Mouse (Mus musculus) MN1 (cell line): ENCODE data around the gene 5730596B20Rik.

ENCODE experiments used
- DNase-seq: peaks from one replicate; pipeline ENCODE4 v3.0.0-alpha.2; 2016; ENCODE audit warnings: low spot score

Gene 5730596B20Rik

GRCm38 (mm10) chr6:52200073-52200750 lies 22.9 kb downstream of the 5730596B20Rik start:
- no peak for DNase-seq

GRCm38 (mm10) chr6:52200751-52201250 lies 23.5 kb downstream of the 5730596B20Rik start:
- no peak for DNase-seq

DNA sequence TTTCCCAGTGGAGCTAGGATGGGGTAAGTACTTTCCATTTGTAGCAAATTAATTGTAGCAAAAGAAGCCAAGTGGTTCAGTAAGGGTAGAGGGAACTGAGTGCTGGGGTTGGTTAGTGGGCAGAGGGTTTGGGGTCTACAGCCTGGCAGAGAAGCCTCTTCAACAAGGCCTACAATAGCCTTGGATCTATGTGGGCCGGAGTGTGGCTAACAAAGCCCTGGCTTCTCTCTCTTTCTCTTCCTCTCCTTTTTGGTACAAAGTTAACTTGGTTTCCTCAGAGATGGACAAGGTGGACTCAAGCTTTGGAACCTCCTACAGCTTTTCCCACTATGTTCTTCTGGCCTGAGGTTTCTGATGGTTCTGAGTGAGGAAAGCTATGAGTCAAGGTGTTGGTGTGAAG lies 24.0 kb downstream of the 5730596B20Rik start:
- DNase-seq = no peak

GRCm38 (mm10) chr6:52202362-52203120 lies 25.2 kb downstream of the 5730596B20Rik start:
- no peak for DNase-seq

GRCm38 (mm10) chr6:52203121-52203370 lies 25.7 kb downstream of the 5730596B20Rik start:
- no peak for DNase-seq

GRCm38 (mm10) chr6:52203371-52204049 lies 26.2 kb downstream of the 5730596B20Rik start:
- DNase-seq = no peak

DNA sequence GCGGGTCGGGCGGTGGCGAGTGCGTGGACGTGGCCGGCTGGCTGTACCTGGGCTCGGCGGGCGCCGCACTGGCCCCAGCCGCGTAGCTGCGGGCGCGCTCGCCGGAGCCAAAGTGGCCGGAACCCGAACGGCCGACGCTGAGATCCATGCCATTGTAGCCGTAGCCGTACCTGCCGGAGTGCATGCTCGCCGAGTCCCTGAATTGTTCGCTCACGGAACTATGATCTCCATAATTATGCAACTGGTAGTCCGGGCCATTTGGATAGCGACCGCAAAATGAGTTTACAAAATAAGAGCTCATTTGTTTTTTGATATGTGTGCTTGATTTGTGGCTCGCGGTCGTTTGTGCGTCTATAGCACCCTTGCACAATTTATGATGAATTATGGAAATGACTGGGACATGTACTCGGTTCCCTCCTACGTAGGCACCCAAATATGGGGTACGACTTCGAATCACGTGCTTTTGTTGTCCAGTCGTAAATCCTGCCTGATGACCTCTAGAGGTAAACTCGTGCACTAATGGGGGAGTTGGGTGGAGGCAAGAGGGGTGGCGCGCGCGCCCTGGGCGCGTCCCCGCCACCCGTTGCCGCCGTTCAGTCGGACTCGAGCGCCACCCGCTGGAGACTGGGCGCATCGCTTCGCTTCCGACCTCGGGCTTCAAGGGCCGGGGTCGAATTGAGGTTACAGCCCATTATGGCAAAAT lies 26.9 kb downstream of the 5730596B20Rik start, which contains the start of gene Hoxa5:
TSS of gene Hoxa5 (minus strand) at position 538 of the 703 bp plus-strand sequence.
- peak; percentile 62 for DNase-seq

GRCm38 (mm10) chr6:52205221-52205620 lies 27.9 kb downstream of the 5730596B20Rik start:
- DNase-seq = no peak

DNA sequence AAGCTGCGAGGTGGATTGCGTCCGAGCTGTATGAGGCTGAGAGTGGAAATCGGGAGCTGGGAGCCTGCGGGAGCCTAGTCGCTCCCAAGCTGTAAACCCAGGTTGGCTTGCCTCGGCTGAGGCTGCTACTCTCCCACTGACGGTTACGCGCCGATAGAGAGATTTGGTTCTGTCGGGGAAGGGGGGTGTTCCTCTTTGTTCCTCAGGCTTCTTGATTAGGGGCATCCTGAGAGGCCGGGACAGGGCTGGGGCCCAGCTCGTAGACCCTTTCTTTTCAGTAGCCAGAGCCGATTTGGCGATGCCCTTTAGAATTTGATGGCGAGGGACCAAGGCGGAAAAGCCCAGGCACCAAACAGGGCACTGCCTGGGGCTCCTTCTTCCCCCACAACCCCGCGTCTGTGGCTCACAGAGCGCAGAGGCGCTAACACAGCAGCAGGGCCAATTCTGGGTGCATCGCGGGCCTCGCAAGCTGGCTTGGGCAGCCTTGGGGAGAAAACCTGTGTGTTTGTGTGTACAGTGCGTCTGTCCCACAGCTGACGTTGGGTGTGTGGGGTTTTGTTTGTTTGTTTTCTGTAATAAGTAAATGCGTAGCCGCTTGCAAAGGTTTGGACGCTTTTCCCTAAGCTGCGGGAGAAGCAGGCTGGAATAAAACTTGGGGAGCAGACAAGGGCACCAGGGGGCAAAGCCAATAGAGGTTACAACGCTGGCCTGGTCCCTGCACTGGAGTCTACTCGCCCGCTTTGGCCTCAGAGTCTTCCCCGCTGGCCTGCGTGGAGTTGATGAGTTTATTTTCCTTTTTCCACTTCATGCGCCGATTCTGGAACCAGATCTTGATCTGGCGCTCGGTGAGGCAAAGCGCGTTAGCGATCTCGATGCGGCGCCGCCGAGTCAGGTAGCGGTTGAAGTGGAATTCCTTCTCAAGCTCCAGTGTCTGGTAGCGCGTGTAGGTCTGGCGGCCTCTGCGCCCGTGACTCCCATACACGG lies 28.6 kb downstream of the 5730596B20Rik start:
- no peak for DNase-seq

DNA sequence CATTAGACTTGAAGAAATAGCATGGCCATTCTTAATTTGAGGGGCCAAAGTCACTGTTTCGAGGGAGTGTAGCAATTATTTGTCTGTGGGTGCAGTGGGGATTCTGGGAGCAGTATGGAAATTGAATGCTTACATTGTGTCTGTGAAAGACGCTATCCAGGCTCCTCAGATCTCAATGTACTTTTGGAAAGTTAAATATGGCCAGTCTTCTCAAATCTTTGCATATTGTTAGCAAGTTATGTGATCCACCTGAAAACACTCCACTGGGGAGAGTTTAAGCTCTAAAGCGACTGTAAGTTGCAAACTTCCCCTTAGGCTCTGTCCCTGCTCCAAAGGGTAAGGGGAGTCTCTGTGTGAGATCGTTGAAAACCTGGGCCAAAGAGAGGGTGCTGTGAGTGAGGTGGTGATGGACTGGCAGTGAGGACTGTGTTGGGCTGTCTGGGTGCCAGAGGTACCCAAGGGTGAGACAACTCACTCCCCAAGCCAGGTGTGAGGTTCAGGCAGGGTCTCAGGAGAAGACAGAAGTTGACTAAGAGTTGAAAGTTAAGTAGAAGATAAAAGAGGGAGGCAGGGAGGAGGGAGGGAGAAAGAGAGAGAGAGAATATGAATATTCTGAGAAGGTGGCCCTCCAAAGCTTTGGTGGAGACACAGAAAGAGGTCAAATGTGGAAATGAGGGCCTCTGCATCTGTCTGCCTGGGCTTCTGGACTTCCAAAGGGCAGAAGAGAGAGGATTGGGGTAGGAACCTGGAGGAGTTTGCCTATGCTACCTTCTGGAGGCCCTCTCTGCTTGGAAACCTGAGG lies 29.8 kb downstream of the 5730596B20Rik start:
- DNase-seq = no peak

DNA sequence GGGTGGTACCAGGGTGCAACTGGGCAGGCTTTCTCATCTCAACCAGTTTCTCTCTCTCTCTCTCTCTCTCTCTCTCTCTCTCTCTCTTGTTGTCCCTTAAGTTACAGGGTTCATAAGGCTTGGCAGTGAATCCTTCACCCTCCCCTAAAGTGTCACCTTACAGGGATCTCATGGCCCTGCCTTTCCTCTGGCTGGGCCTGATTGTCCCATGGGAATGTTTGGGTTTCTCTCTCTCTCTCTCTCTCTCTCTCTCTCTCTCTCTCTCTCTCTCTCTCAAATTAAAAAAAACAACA lies 30.3 kb downstream of the 5730596B20Rik start:
- DNase-seq = no peak

DNA sequence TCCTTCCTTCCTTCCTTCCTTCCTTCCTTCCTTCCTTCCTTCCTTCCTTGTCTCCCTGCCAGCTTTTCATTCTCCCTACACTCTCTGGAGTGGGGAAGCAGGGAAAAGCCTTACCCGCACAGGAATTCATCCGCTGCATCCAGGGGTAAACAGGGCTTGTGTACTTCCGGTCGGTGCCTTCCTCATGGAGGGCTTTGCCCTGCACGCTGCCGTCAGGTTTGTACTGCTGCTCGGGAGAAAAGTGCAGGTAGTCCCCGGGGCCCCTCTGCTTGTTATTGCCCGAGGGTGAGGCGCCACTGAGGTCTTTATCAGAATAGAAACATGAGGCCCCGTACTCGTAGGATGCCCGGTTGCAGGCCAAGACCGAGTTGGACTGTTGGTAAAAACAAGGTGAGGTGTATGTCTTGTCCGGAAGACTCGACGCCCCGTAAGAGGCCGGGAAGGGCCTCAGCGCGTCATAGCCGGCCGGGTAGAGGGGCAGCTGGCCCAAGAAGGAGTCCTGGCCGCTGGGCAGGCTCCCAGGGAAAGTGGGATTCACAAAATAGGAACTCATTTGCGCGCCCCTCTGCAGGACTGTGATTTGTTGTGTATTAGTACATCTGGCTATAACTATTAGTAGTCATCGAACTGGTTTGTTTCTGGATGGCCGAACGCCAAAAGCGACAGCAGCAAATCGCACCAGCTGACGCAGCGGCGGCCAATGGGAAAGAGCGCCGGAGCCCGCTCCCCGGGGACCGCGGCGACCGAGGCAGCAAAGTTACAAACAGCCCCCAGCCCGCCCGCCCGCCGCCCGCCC lies 31.0 kb downstream of the 5730596B20Rik start, which contains the start of gene Hoxa6:
TSS of gene Hoxa6 (minus strand) at position 651 of the 796 bp plus-strand sequence.
- no peak for DNase-seq

DNA sequence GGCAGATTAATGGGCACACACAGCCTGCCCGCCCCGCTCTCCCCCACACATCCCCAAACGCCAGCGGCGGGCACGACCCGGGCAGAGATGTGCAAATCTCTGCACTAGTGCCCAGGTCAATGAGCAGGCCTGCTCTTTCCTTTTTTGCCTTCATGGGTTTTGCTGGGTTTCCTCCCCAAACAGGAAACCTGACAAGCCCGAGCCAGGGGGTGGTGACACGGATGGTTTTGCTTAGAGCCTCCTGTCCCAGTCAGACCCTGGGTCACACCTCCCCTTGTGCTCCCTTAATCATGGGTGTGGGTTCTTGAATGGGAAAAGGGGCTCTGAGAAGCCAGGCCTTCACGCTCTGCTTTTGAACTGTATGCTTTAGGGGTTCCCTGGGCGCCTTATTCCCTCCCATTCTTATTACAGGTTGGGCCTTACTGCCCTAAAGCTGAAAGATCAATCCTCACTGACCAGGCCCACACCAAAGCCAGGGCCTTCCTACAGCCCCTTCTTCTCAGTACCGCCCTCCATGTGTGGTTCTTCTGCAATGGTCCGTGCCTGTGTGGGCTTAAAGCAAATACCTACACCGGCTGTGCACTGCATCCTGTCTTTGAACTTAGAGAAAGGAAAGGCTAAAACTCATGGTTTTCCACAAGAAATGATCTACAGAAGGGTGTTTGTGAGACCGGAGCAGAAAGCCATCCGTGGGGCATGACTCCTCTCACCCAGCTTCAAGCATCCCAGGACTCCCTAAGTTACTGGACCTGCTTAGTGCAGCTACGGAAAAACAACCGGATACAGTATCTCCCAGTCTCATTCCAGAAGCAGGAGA lies 31.8 kb downstream of the 5730596B20Rik start:
- no peak for DNase-seq

DNA sequence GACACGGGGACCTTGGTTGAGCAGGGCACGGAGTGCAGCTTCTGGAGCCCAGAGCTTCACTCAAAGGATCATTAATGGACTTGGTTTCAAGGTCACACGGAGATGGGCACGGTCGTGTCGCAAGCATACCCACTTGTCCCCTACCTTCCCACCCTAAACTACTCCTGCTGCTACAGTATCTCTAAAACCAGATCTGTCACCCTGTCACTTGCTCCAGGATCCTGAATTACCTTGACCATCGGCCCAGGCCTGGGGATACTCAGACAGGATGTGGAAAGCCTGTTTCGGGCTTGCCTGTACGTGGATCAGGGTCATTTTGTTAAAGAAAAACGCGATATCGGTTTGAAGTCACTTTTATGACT lies 32.4 kb downstream of the 5730596B20Rik start:
- DNase-seq = no peak

DNA sequence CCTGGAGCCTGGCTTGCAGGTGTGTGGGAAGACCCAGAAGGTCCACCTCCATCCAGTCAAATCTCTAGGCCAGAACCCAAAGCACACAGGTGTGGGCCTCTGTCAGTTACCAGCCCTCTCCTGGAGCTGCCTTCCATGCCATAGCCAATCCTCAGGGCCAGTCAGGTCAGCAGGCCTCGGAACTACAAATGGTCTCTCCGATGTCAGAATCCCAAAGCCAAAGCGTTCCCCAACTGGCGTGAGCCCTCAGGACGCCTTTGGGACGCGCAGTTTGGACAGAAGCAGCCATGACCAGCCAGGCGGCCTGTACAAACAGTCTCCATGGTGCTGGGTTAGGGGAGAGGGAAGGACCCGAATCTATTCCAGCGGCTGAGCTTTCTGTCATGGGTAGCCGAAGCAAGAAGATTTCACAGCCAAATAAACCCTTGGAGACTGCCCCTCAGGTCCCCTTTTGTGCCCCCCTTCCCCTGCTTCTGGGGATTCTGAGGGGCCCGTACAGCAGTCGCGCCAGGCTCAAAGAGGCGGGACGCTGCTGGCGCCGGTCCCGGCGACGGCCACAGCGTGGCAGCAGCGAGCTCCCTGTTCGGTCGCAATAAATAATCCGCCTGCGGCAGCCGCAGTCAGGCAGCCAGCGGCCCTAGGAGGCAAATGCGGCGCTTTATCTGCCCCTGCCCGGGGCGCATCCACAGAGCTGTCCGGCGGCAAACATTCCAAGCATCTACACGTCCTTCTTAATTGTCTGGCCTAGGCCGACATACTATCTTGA lies 34.1 kb downstream of the 5730596B20Rik start:
- DNase-seq = peak; percentile 58

- DNase-seq = no peak
These were observed 34.7 kb downstream of the 5730596B20Rik start for GRCm38 (mm10) chr6:52211961-52212360.

GRCm38 (mm10) chr6:52212556-52213118 lies 35.3 kb downstream of the 5730596B20Rik start:
- DNase-seq = no peak
